Mouse (Mus musculus) lung, postnatal 36 days (tissue): ENCODE data around the gene Doc2a.
A peak's percentile ranks its signal among the peaks of the same experiment; 100 is the strongest.

Experiments used
- DNase-seq: peaks from one replicate; pipeline ENCODE4 v3.0.0; 2022; ENCODE audit warnings: mixed read lengths

Gene Doc2a

DNA sequence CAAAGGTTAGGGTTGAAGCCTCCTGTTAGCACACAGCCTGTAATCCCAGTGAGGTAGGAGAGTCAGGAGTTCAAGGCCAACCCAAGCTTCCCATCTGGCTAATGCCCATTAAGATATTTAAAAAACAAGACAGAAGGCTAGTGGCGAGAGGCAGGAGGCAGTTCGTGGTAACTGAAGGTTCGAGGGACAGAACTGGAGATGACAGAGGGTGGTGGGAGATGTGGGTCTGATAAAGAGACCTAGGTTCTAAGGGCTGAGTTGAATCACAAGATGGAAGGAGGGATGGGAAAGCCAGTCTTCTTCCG, at the start of gene Doc2a:
TSS of gene Doc2a (plus strand) at position 301 of the 305 bp plus-strand sequence.
- DNase-seq: no peak

DNA sequence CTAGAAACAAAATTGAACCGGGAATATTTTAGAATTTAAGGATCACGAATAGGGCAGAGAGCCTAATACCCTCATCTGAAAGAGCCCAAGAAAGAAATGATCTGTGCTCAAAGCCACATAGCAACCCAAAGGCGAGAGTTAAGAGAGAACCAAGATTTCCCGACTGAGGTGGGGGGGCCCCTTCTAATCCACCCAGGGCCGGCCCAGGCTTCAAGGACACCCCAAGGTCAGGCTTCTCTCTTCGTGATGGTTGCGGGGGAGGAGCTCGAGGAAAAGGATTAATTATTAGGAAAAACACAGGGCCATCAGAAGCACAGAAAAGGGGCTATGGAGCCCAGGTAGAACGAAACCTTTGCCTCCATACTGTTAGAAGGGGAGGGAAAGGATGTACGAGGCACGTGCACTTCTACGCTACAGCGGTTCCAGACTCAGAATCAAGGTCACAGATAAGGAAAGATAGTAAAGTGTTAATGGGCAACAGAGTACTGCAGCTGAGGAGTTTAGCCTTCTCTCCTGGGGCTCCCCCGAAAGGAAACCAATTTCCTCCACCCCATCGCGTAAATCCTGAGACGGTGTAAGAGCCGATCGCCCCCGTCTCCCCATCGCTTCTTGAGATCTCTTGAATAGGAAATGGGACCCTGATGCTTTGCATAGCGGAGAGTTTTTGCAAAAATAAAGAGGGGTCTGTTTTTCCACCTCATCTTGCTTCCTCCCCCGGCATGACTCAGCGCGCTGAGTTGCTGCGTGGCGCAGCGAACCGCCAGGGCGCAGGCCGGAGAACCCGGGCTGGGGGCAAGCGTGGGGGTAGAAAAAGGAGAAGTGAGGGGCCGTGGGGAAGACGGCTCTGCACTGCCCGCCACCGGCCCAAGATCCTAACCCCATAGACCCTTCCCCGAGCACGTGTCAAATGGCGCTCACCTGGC, 48.8 kb upstream of the Doc2a start:
- DNase-seq: no peak

DNA sequence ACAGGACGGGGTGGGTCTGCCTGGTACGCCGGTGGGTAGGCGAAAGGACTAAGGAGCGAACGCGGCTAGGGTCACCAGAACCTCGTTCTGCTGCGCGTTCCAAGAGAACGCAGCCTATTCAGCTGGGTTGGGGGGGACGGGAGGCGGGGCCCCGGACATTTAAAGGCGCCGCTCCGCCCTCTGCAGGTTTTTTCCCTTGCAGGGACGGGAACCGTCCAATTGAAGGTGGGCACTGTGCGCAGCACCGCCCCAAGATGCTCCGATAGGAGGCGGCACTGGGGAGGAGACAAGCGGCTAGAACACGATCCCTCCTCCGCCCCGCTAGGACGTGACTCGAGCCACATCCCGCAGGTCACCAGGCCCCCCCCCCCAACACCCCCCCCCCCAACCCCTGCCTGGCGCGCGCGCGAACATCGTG, 48.2 kb upstream of the Doc2a start:
- DNase-seq: peak; percentile 99

DNA sequence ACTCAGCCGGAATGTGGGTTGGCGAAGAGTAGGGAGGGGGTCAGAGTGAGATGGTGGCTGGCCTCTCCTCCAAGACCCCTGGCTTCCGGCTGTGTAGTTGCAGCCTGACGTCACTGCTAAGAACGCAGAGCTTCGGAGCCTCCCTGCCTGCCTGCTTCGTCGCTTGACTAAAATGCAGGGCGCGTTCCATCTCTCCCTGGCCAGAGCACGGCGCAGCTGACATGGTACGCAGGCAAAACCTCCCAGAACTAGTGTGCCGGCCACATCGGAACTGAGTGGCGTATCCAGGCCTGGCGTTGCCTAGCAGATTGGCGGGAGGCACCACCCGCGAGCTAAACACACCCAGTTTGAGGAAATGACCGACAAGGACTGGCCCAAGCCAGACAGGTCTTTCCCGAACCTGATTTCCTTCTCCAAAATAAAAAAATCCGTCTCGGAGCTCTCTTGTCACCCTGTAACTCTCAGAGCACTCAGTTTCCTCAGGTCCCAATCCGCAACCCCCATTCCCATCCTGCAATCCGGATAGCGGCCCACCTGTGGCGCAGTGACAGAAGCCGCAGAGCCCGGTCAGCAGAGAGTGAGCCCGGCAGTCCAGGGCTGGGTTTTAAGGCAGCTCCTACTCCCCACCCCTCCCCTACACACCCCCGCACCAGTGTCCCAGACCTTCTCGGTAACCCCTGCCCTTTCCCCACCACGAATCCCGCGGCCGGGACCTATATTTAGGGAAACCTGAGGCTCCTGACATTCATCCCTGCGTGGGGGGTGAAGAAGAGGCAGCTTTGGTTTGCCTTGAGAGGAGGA, 47.5 kb upstream of the Doc2a start:
- DNase-seq: peak; percentile 41

DNA sequence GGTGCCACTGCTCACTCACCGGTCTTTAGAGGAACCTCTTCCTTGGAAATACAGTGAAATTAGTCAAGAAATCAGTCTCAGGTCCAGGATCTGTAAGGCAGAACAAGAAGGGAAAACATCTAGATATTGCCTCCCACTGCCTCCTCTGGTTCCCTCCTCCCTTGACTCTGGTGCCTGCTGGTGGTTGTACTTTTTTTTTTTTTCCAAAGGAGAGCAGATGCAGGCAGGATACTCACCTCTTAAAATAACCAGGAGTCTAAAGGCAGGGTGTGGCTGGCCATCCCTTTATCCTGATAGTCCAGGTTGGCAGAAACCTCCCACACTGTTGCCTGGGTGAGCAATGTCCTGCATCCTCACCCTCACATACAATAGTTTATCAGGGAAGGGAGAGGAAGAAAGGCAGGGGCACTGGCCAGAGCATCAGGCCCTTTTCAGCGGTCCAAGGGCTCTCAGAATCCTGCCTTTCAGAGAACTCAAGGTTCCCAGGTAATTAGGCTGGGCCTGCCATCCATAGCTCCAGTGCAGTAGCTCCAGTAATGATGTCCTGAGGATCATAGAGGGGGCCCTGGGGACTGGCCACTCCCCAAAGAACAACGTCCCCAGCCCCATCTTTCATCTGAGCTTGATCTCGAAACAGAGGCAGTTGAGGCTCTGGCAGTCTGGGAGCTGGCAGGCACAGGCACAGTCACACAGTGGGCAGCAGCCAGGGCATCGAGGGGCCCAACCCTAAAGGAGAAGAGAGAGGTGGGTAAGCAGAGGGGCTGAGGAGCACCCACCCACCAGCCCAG, 46.8 kb upstream of the Doc2a start:
- DNase-seq: no peak

DNA sequence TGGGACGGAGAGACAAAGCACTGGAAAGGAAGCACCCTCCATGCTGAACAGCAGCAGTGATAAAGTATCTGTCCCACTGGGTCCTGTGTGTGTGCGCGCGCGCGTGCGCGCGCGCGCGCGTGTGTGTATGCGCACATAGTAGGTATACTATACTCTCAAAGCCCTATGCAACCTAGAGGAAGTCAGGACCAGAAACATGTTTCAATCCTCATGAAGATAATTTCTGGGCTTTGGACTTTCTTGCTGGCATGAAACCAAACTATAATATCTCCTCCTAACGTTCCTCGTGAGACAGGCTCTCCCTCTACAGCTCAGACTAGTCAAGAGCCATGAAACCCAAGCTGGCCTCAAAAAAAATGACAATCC, 46.2 kb upstream of the Doc2a start:
- DNase-seq: no peak

DNA sequence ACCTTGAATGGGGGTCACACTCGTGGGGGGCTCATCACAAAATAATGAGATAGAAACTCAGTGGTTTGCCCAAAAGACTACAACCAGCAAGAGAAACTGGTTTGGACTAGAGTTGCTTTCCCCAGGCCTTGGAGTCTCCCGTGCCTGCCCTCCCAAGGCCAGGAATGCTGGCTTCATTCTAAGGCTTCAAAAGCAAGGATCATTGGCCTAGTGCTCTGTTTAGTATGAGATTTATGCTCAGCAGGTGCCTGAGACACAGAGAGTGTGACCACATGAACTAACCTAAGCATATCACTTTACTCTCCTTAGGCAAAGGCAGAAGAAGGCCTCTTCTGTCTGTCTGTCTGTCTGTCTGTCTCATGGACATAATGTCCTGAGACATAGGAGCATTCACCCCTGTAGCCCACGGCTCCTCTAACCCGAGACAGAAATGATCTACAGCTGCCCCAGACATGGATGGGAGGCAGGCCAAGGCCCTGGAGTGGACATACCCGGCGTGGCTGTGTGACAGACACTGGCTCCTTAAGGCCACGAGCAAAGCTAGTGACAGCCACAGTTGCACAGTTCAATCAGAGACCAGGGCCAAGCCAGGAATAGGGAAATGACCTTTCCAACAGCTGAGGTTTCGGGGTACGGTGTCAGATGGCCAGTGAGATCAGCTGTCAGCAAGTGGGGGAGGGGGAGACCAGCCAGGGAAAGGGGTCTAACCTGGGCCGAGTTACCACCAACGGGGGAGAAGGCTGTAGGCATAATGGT, 44.9 kb upstream of the Doc2a start:
- no peak for DNase-seq

DNA sequence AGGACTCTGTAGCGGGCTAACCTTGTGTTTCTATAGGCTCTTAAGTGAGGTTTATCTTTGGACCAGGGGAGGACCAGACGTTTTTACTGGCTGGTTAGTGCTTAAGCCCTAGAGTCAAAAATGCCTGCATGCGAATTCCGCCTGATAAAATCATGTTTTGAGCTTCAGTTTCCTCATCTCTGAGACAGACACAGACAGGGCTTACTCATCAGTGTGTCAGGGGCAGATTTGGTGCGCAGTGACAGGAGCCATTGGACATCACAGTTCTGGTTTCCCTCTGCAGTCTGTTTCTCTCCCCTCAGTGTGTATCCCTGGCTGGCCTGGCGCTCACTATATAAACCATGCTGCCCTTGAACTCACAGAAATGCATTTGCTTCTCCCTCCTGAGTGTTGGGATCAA, 44.0 kb upstream of the Doc2a start:
- no peak for DNase-seq

DNA sequence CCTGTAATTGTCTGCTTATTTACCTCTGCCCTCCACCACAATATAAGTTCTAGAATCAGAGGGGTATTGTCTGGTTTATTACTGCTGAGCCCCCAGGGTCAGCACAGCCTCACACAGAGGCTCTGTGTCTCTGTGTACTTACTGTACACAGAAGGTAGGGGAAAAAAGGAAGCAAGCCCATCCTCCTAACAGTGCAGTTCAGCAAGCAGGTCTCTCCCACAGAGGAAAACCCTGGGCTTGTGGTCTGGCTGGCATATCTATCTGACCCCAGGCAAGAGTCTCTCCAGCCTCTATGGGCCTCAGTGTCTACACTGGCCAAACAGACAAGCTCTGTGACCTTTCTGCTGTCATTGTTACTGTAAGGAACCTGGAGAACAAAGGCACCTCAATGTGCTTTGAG, 43.5 kb upstream of the Doc2a start:
- DNase-seq: no peak

DNA sequence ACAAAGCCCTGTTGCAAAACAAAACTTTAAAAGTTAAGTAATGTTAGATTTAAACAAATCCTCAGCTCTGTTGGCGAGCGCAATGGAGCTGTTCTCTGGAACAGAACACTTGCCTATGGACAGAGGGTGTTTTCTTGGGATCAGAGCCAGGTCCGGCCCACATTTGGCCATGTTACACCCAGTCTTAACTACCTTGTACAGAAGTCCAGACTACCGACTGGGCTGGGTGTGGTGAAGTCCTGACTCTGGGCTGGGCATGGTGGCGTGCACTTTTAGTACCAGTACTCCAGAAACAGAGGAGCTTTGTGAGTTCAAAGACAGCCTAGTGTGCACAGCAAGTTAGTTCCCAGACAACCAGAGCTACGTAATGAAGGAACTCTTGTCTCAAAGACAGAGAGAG, 40.3 kb upstream of the Doc2a start:
- DNase-seq: peak; percentile 85

DNA sequence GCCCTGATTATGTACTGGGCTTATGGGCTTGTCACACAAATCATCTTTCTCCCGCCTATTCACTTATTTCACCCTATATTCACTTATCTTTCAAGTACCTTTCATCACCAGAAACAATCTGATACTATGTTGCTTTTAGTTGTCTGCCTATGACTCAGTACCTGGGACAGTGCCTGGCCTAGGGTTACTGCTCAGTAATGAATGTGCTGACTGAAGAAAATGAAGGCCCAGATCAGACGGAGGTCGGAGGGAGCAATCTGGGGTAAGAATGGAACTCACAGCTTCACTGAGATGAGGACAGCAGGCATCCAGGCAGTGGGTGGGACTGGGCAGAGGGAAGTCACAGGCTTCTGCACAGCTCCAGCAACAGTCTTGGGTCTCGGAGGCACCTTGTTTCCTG, 39.8 kb upstream of the Doc2a start:
- no peak for DNase-seq

DNA sequence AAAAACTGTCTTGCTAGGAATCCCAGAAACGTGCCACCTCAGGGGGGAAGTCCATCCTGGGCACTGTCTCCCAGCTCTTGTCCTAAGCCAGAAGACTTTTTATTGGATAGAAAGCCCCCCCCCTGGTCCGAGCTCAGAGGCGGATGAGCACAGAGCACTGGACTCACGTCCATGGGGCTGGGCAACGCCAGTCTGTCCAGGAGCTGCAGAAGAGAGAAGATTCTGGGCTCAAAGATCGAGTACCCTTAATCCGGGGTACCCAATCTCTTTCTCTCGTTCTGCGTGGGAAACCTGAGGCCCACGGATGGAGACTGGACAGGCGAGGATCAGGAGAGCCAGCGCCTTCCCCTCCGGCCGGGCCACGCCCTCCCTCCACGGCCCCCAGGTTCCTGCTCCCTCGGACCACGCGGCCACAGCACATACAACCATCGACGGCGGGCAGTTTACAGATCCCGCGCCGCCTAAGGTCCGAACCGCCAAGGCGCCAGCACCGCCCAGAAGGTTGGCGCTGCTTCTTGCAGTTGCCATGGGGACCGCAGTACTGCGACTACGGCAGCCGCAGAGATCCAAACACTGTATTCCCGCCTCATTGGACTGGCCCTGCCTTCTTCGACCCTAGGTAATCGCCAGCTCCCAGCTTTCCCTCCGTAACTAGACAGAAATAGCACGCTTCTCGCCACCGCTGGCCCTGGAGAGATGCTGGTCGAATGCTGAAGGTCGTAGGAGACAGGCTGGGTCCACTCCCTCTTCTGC, 38.3 kb upstream of the Doc2a start:
- DNase-seq: peak; percentile 90

DNA sequence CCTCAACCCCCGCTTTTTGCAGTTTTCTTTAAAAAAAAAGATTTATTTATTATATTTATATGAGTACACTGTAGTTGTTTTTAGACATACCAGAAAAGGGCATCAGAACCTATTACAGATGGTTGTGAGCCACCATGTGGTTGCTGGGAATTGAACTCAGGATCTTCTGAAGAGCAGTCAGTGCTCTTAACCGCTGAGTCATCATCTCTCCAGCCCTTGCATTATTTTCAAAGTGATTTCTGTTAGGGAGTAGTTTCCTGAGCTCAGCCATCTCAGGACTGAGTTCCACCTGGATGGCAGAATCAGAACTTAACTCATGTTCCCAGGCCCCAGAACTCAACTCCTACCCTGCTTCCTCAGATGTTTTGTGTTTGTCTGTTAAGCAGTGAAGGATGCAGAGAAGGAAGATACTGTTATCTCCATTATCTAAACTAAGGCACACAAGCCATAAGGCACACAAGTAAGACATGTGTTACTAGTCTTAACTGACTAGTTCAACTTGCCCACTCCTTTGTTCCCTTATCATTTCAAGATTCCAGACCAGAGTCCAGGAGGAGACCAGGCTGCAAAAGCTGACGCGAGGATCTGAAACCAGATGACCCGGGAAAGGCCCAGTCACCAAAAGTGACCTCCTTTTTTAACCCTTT, 37.4 kb upstream of the Doc2a start:
- DNase-seq: no peak

DNA sequence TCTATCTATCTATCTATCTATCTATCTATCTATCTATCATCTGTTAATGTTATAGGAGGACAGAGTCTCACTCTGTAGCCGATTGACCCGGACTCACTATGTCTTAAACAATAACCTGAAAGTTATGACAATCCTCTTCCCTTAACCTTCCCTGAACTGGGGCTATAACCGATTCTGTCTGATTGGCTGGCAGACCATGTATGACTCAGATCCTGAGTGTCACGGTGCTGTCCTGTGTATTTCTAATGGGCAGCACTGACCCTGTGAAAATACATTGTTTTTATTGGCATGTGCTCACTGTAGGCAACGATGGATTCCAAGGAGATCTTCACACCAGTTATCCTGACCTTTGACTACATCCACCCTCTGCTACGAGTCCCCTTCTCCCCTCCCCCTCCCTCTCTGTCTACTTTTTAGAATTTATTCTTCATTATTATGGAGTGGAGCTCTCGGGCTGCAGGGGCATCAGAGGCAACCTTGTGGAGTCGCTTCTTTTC, 31.4 kb upstream of the Doc2a start:
- DNase-seq: no peak

DNA sequence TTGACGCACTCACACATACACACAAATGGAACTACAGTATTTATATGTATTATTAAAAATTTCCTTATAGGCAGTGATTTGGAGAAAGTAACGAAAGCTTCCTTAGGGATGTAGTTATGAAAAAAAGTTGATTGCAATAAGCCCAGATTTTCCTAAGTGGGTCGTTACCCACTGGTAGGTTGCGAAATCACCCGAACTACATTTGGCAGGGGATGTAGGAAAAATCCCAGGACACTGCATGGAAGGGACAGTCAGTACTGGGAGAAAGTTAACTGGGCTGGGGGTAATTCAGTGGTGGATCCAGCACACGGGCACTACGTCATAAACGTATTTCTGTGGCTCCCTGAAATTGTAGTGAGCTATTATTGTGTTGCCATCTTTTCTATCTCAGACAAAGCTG, 30.7 kb upstream of the Doc2a start:
- peak; percentile 52 for DNase-seq

DNA sequence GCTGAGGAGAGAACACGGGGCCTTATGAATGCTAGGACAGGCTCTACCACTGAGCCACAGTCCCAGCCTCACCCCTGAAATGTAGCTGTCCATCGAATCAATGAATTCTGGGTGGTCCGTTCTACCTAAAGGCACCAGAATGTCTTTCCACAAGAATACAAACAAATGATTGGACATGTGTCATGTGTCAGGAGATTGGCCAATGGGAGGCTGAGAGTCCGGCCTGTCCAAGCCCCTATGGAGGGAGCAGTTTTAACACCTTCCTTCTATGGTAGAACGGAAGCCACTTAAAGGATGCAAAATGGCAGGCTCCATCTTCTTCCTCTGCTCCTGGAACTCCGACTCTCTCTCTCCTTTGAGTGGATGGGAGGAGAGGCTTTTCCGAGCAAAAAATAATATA, 29.6 kb upstream of the Doc2a start:
- DNase-seq: no peak

DNA sequence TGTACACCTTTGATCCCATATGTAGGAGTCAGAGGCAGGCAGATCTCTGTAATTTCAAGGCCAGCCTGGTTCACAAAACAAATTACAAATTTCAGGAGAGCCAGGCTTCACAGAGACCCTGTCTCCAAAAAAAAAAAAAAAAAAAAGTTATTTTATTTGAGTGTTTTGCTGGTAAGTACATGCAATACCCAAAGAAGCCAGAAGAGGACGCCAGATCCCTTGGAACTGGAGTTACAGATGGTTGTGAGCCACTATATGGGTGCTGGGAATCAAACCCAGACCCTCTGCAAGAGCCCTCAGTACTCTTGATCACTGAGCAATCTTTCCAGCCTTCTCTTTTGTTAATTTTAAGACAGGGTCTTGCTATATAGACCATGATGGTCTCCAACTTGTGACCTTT, 28.4 kb upstream of the Doc2a start:
- no peak for DNase-seq

DNA sequence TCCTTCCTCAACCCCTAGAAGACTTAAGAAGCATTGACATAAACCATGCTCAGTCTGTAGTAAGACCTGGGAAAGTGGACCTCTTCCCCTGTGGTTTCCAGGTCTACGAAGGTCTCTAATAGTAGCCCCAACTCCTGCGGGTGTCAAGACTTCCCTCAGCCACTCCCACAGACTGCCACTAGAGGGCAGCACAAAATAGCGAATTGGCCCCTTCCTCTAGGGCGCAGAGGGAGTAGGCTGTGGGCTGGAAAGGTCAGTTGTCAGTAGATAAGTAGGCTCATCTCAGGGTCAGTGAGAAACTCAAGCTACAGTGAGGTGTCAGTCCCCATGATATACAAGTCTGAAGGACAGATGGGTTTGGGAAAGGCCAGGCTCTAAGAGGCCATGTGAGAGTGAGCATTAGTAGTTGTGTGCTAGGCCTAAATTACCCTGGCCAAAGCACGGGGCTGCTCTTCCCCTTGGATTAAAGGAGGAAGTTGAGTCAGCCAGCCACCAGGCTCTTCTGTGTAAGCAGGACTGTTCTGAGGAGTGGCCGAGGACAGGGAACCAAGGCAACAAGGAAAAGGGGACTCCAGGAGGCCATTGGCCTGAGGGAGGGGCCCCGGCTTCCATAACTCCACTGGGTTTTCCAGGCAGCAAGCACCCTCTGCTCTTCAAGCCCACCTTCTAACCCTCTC, 25.2 kb upstream of the Doc2a start:
- DNase-seq: peak; percentile 91

DNA sequence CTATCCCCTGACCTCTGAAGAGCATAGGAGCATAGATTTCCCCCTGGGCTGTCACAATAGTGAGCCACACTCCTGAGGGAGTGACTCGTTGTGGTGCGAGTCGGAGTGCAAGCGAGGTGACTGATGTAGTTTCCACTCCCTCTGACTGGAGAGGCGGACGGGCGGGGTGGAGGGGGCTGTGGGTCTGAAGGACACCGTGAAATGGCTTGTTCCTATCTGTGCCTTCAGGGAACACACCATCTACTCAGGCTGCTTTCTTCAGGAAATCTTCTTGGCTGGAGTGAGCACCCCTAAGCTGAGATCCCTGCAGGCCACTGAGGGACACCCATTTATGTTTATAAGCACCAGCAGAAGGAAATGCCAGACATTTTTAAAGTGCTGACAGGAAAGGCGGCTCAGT, 24.5 kb upstream of the Doc2a start:
- peak; percentile 56 for DNase-seq

DNA sequence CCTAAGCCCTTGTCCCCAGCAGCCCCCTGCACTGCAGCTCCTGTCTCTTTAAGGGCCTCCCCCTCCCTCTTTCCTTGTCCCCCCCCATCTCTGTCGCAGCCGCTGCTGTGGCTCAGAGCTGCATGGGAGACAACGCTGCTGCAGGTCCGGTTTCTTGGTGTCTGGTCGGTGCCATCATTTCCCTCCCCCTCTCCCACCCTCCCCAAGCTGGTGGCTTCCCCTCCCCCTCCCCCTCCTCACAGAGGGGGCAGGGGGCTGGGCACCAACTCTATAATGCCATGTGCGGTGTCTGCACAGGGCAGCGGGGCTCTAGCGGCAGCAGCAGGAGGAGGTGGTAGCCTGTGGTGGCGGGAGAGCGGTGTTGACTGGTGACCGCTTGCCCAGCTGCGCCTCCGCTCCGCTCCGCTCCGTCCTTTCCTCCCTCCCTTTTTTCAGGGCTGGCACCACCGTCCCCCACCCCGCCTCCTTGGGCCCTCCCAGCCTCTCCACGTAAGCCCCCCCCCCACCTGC, 24.0 kb upstream of the Doc2a start:
- no peak for DNase-seq
